Mouse (Mus musculus): ENCODE results near the gene St3gal3. TPM values are rescaled to one million over a fixed set of nuclear protein-coding genes. Genes with fewer than 3 reads are reported as not detected.

St3gal3 gene
- polyA plus RNA-seq, 1 experiment from 2014 or later = 12.5 TPM

- 96% methylated on average over 10 of the region's 10 CpGs for WGBS
- Histone ChIP-seq H3K9ac (replicated peaks) (no peak overlapping the region), H3K4me2 (replicated peaks) (no peak overlapping the region), H3K27ac (no peak overlapping the region), H3K4me1 (replicated peaks) (peaks cover 24% of the 10 kb centered on the region), H3K27me3 (no peaks in the 10 kb centered on the region), H3K4me3 (replicated peaks) (no peak overlapping the region), H3K36me3 (peaks cover 61% of the 10 kb centered on the region), H3K9me3 (no peaks in the 10 kb centered on the region)
- ATAC-seq = no peak
Observed at GRCm38 (mm10) chr4:118137311-118137710, 2.6 kb upstream of the St3gal3 start.

- Histone ChIP-seq H3K9ac (replicated peaks) (peak overlapping the region; percentile 63; the same call in 1 of the 2 replicates), H3K4me2 (replicated peaks) (peak overlapping the region; percentile 79), H3K4me1 (replicated peaks) (peaks cover 28% of the 10 kb centered on the region), H3K4me3 (replicated peaks) (peak overlapping the region; percentile 94), H3K9me3 (no peaks in the 10 kb centered on the region), H3K27me3 (no peaks in the 10 kb centered on the region), H3K36me3 (peaks cover 42% of the 10 kb centered on the region), H3K27ac (no peak overlapping the region; the same call in 1 of the 2 replicates)
- ATAC-seq = no peak
- WGBS = 97% methylated on average over 1 of the region's 1 CpGs
Observed at GRCm38 (mm10) chr4:118135414-118135813, 700 bp upstream of the St3gal3 start.

- H3K27ac ChIP-seq = no peak overlapping the region
- ATAC-seq = no peak
- no peaks in the 10 kb centered on the region for H3K27me3 ChIP-seq
- no peak overlapping the region for H3K4me3 ChIP-seq (replicated peaks)
- no peak overlapping the region for H3K9ac ChIP-seq (replicated peaks)
- H3K36me3 ChIP-seq = peaks cover 5% of the 10 kb centered on the region
- H3K4me2 ChIP-seq (replicated peaks) = no peak overlapping the region
- H3K9me3 ChIP-seq = no peaks in the 10 kb centered on the region
- 88% methylated on average over 5 of the region's 5 CpGs for WGBS
- peaks cover 33% of the 10 kb centered on the region for H3K4me1 ChIP-seq (replicated peaks)
Observed at GRCm38 (mm10) chr4:118131329-118131728, 3.4 kb downstream of the St3gal3 start.

GRCm38 (mm10) chr4:118123030-118123704 is 11.5 kb downstream of the St3gal3 start:
- H3K9me3 ChIP-seq = no peaks in the 10 kb centered on the region
- no peak overlapping the region for H3K9ac ChIP-seq (replicated peaks)
- WGBS = 90% methylated on average over 14 of the region's 14 CpGs
- H3K4me1 ChIP-seq (replicated peaks) = 0 out of 2 replicates have a peak, but pooled peaks cover 5% of the 10 kb centered on the region
- no peak overlapping the region for H3K27ac ChIP-seq
- no peak overlapping the region for H3K4me3 ChIP-seq (replicated peaks)
- H3K36me3 ChIP-seq = no peaks in the 10 kb centered on the region; the same call in 1 of the 2 replicates
- H3K4me2 ChIP-seq (replicated peaks) = no peak overlapping the region
- no peak for ATAC-seq
- no peaks in the 10 kb centered on the region for H3K27me3 ChIP-seq

- 84% methylated on average over 10 of the region's 10 CpGs for WGBS
Observed at GRCm38 (mm10) chr4:118122078-118122477, 12.6 kb downstream of the St3gal3 start.

GRCm38 (mm10) chr4:118117565-118117964 is 17.1 kb downstream of the St3gal3 start:
- no peak overlapping the region for H3K4me3 ChIP-seq (replicated peaks)
- no peaks in the 10 kb centered on the region; the same call in 1 of the 2 replicates for H3K9me3 ChIP-seq
- 95% methylated on average over 10 of the region's 10 CpGs for WGBS
- H3K4me2 ChIP-seq (replicated peaks) = no peak overlapping the region
- no peaks in the 10 kb centered on the region for H3K27me3 ChIP-seq
- H3K36me3 ChIP-seq = no peaks in the 10 kb centered on the region; the same call in 1 of the 2 replicates
- H3K27ac ChIP-seq = no peak overlapping the region
- no peak for ATAC-seq
- no peaks in the 10 kb centered on the region for H3K4me1 ChIP-seq (replicated peaks)
- no peak overlapping the region for H3K9ac ChIP-seq (replicated peaks)

More at GRCm38 (mm10) chr4:118122078-118122477, 12.6 kb downstream of the St3gal3 start:
- Histone ChIP-seq H3K36me3 (no peaks in the 10 kb centered on the region; the same call in 1 of the 2 replicates), H3K4me2 (replicated peaks) (no peak overlapping the region), H3K27me3 (no peaks in the 10 kb centered on the region), H3K9me3 (no peaks in the 10 kb centered on the region; the same call in 1 of the 2 replicates), H3K9ac (replicated peaks) (no peak overlapping the region), H3K4me1 (replicated peaks) (no peaks in the 10 kb centered on the region), H3K4me3 (replicated peaks) (no peak overlapping the region), H3K27ac (no peak overlapping the region)
- no peak for ATAC-seq

GRCm38 (mm10) chr4:118116098-118116497 is 18.6 kb downstream of the St3gal3 start:
- Histone ChIP-seq H3K27me3 (no peaks in the 10 kb centered on the region), H3K9me3 (no peaks in the 10 kb centered on the region; the same call in 1 of the 2 replicates), H3K4me2 (replicated peaks) (no peak overlapping the region), H3K27ac (no peak overlapping the region), H3K4me3 (replicated peaks) (no peak overlapping the region), H3K4me1 (replicated peaks) (no peaks in the 10 kb centered on the region), H3K9ac (replicated peaks) (no peak overlapping the region), H3K36me3 (no peaks in the 10 kb centered on the region)
- no peak for ATAC-seq
- 93% methylated on average over 11 of the region's 11 CpGs for WGBS

GRCm38 (mm10) chr4:118115132-118115531 is 19.6 kb downstream of the St3gal3 start:
- Histone ChIP-seq H3K36me3 (no peaks in the 10 kb centered on the region), H3K27me3 (no peaks in the 10 kb centered on the region), H3K4me2 (replicated peaks) (no peak overlapping the region), H3K4me1 (replicated peaks) (no peaks in the 10 kb centered on the region), H3K9me3 (no peaks in the 10 kb centered on the region; the same call in 1 of the 2 replicates), H3K9ac (replicated peaks) (no peak overlapping the region), H3K27ac (no peak overlapping the region), H3K4me3 (replicated peaks) (no peak overlapping the region)
- ATAC-seq = no peak
- WGBS = 95% methylated on average over 7 of the region's 7 CpGs

- 82% methylated on average over 12 of the region's 12 CpGs for WGBS
- H3K36me3 ChIP-seq = no peaks in the 10 kb centered on the region
Observed at GRCm38 (mm10) chr4:118112601-118113000, 22.1 kb downstream of the St3gal3 start.

GRCm38 (mm10) chr4:118109649-118110048 is 25.1 kb downstream of the St3gal3 start:
- Histone ChIP-seq H3K27me3 (no peaks in the 10 kb centered on the region), H3K9ac (replicated peaks) (no peak overlapping the region), H3K36me3 (no peaks in the 10 kb centered on the region), H3K4me1 (replicated peaks) (no peaks in the 10 kb centered on the region), H3K9me3 (no peaks in the 10 kb centered on the region), H3K27ac (no peak overlapping the region), H3K4me2 (replicated peaks) (no peak overlapping the region), H3K4me3 (replicated peaks) (no peak overlapping the region)
- 94% methylated on average over 13 of the region's 13 CpGs for WGBS
- ATAC-seq = no peak

More at GRCm38 (mm10) chr4:118112601-118113000, 22.1 kb downstream of the St3gal3 start:
- ATAC-seq = no peak
- H3K9me3 ChIP-seq = no peaks in the 10 kb centered on the region; the same call in 1 of the 2 replicates
- H3K27ac ChIP-seq = no peak overlapping the region
- H3K4me2 ChIP-seq (replicated peaks) = no peak overlapping the region
- no peaks in the 10 kb centered on the region for H3K4me1 ChIP-seq (replicated peaks)
- no peaks in the 10 kb centered on the region for H3K27me3 ChIP-seq
- H3K9ac ChIP-seq (replicated peaks) = no peak overlapping the region
- no peak overlapping the region for H3K4me3 ChIP-seq (replicated peaks)

- Histone ChIP-seq H3K27me3 (no peaks in the 10 kb centered on the region), H3K4me2 (replicated peaks) (no peak overlapping the region), H3K4me1 (replicated peaks) (no peaks in the 10 kb centered on the region), H3K9ac (replicated peaks) (no peak overlapping the region), H3K4me3 (replicated peaks) (no peak overlapping the region), H3K27ac (no peak overlapping the region), H3K9me3 (no peaks in the 10 kb centered on the region), H3K36me3 (no peaks in the 10 kb centered on the region)
- WGBS = 73% methylated on average over 7 of the region's 7 CpGs
- no peak for ATAC-seq
Observed at GRCm38 (mm10) chr4:118108779-118109178, 25.9 kb downstream of the St3gal3 start.

GRCm38 (mm10) chr4:118105256-118106053 is 29.3 kb downstream of the St3gal3 start:
- H3K4me3 ChIP-seq (replicated peaks) = no peak overlapping the region
- no peaks in the 10 kb centered on the region for H3K27me3 ChIP-seq
- H3K9me3 ChIP-seq = no peaks in the 10 kb centered on the region
- no peak overlapping the region for H3K9ac ChIP-seq (replicated peaks)
- H3K27ac ChIP-seq = no peak overlapping the region
- ATAC-seq = no peak
- H3K36me3 ChIP-seq = no peaks in the 10 kb centered on the region
- no peaks in the 10 kb centered on the region for H3K4me1 ChIP-seq (replicated peaks)
- no peak overlapping the region for H3K4me2 ChIP-seq (replicated peaks)
- WGBS = 98% methylated on average over 3 of the region's 3 CpGs
